Mouse (Mus musculus) left cerebral cortex, postnatal 4 days (tissue): ENCODE measurements around the gene Aldh1l1. TPM values are rescaled to one million over a fixed set of nuclear protein-coding genes. Genes with fewer than 3 reads are reported as not detected.
A peak's percentile ranks its signal among the peaks of the same experiment; 100 is the strongest.

Experiments
- DNase-seq: peaks from one replicate; pipeline ENCODE4 v3.0.0-alpha.2; 2022
- intact Hi-C: fragments of 180-260 bp; cut with DNase I; formaldehyde crosslinking; loops from one replicate; pipeline ENCODE4 v1.15.1; 2025
- total RNA-seq, 2 experiments: library from RNA; stranded (reverse); gene quantifications; 2 replicates each; pipeline ENCODE4 v1.2.3; 2021

Aldh1l1 gene
- total RNA-seq, 2 experiments from 2014 or later, result 56.1 to 57.5 TPM

DNA sequence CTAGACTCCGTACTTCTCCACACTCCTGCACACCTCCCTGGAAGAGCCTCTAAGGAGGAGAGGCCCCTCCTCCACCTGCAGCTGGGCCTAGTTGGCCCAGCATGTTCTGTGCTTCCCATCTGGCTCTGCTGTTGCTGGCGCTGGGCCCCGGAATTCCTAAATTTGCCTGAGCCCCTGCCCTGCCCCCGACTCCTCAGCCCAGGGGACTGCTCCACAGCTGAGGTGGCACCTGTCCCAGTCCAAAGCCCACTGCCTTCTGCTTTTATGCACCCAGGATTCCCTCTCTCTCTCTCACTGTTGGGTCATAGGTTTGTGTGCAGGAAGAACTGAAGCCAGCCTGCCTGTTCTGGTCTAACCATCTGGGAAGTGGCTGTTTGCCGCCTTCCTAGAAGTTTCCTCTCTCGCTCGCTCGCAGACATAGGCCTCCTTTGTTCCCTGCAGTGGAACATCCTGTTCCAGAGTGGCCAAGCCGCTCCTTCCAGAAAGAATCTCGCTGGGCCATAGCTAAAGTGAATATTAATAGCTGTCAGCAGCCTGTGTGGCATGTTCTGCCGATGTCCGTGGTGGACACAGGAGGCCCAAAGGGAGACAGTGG is 15.2 kb upstream of the Aldh1l1 start:
- DNase-seq, result peak; percentile 83
- intact Hi-C loops, result no loop called here

DNA sequence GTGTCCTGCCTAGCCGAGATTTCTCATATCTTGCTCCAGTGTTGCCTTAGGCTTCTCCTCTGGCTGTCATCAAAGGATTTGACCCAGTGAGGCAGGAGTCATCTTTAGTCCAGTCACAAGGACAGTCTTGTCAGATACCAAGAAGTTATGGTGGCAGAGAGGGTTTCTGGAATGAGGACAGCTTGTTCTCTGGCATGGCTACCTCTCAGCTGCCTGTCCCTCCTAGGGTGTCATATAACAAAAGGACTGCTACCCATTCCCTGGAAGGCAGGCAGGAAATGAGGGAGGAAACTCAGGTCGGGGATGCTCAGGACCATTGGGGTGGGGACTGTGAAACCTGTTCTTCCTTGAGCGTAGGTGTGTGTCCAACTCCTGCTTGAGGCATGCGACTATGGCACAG is 14.1 kb upstream of the Aldh1l1 start:
- no peak for DNase-seq
- intact Hi-C loops, result no loop called here

GRCm38 (mm10) chr6:90472697-90473096 is 13.5 kb upstream of the Aldh1l1 start:
- intact Hi-C loops, result no loop called here
- DNase-seq, result no peak

DNA sequence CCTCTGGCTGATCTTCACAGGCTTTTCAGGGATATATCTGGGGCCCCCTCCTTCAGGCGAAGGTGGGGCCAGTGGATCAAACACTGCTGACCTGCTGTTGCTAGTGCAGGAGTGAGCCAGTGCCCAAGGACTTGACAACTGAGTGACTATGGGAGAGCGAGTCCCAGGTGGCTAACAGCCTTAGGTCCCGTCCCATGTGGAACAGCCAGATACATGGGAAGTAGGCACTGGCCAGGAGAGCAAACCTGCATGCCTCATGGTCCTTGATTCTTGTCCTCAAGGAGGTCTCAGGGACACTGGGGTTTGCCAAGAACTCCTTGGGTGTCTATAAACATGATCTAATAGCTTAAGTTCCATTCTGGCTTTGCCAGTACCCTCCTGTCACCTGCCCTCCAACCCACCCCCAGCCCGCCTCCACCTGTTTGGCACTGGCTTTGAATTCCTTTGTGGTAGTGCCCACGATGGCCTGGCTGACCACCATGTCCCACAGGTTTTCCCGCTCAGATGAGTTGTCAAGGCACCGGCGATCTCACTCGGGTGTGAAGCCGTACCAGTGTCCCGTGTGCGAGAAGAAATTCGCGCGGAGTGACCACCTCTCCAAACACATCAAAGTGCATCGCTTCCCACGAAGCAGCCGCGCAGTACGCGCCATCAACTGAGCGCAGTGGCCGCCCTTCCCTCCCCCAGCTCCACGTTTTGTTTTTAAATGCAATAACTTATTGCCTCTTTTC is 12.4 kb upstream of the Aldh1l1 start:
- intact Hi-C loops, result no loop called here
- no peak for DNase-seq

GRCm38 (mm10) chr6:90474361-90474750 is 11.9 kb upstream of the Aldh1l1 start:
- intact Hi-C loops, result no loop called here
- DNase-seq, result no peak

GRCm38 (mm10) chr6:90475176-90475853 is 10.9 kb upstream of the Aldh1l1 start:
- DNase-seq, result no peak
- intact Hi-C loops, result no loop called here

- DNase-seq, result no peak
- intact Hi-C loops, result no loop called here
These were observed 10.4 kb upstream of the Aldh1l1 start for GRCm38 (mm10) chr6:90475854-90476212.

DNA sequence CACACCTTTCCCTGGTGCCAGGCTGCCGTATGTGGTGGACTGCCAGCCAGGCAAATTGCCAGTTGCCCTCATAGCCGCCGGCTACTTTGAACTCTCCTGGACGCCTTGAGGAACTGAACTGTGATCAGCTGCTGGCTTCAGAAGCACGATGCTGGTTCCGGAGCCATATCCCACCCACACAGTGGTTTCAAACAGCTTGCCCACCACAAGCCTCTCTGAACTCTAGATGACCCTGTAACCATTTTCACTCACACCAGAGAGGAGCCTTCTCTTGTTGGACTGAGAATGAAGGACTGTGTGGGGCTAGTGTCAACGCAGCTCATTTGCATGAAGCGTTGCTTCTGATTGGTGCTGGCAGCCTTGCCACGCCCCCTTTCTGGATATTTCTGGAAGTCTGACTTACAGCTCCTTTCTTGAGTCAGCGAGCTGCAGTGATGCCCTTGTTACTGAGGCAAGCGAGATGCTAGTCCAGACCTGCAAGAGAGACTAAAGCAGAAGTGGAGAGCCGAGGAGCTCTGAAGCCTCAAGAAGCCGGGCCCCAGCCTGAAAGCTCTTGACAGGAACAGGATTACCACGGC is 9.2 kb upstream of the Aldh1l1 start:
- intact Hi-C loops, result no loop called here
- peak; percentile 74 for DNase-seq

DNA sequence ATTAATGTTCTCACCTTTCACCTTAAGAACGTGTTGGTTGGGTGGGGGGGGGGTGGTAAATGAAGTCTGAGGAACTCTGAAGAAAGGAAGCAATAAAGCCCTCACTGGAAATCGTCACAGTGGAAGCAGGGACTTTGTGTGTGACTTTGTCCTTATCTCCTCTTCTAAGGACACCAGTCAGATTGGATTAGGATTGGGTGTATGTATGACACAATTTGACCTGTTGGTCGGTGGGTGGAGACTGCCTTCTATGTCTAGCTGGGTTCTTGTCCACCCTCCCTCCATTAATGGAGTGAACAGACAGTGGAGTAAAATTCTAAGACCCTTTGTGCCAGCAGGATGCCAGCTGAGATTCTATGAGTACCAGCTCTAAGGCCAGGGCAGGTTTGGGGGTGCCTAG is 2.0 kb upstream of the Aldh1l1 start:
- intact Hi-C loops, result no loop called here
- DNase-seq, result no peak

GRCm38 (mm10) chr6:90484876-90485275 is 1.4 kb upstream of the Aldh1l1 start:
- no peak for DNase-seq
- intact Hi-C loops, result no loop called here

DNA sequence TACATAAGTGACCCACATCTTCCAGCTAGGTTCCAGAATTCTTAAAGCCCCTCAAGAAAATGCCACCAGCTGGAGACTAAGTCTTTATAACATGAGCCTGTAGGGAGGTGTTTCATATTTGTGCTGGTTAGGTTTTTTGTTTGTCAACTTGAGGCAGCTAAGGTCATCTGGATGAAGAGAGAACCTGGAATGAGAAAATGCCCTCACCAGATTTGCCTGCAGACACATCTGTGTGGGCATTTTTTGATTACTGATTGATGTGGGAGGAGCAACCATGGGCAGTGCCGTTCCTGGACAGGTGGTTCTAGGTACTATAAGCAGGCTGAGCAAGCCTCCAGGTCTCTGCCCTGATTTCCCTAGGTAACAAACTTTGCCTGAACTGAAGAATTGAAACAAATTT is 1.3 kb downstream of the Aldh1l1 start:
- DNase-seq, result no peak
- intact Hi-C loops, result no loop called here

GRCm38 (mm10) chr6:90489532-90489931 is 3.3 kb downstream of the Aldh1l1 start:
- DNase-seq, result no peak
- intact Hi-C loops, result no loop called here

DNA sequence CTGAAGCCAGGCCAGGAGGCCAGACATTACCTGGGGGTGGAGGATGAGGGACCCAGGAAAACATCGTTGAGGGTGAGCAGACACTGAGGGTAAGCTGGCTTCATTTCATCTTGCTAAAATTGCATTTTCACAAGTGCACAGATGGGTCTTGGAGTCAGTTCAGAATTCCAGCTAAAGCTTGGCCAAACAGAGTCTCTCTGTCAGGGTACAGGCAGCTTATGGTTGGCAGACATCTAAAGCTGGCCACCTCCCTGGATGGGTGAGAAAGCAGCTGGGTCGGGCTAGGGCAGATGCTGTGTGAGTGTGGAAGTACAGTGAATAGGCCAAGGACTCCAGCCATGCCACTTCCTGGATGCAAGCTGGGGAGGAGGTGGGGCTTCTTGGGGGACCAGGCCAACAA is 4.7 kb downstream of the Aldh1l1 start:
- intact Hi-C loops, result no loop called here

DNA sequence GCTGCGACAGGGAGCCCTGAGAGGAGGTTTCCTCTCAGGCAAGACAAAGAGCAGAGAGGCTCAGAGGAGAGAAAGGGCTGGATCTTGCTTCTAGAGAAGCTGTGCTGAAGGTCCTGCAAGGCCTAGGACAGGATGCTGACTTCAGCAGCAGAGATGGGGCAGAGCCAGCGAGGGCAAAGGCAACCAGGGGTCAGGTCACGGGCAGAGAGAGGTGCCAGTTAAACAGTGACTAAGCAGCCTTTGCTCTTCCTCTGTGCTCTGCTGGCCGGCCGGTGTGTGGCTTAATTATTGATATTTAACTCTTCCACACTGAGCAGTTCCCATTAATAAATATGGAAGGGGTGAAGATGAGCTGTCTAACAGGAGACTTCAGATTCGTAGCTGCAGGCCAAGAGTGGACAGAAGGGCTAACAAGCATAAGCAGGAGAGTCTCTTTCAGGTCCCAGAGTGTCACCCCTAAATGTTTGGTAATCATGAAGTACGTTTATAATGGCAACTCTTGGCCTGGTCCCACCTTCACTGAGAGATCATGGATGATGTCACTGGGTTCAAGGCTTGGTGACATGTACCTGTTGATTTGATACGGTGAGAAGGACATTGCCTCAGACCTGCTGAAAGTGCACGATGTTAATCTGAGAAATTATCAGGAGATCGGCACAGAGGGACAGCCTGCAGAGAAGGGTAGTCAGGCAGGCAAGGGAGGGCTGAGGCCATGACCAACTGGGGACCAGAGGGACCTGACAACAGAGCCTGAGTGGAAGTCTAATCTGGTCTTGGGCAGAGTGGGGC is 5.9 kb downstream of the Aldh1l1 start:
- no peak for DNase-seq
- intact Hi-C loops, result no loop called here

More for the DNA sequence above, 4.7 kb downstream of the Aldh1l1 start:
- peak; percentile 80 for DNase-seq

- DNase-seq, result no peak
- intact Hi-C loops, result no loop called here
These were observed 7.9 kb downstream of the Aldh1l1 start for GRCm38 (mm10) chr6:90494155-90494554.

DNA sequence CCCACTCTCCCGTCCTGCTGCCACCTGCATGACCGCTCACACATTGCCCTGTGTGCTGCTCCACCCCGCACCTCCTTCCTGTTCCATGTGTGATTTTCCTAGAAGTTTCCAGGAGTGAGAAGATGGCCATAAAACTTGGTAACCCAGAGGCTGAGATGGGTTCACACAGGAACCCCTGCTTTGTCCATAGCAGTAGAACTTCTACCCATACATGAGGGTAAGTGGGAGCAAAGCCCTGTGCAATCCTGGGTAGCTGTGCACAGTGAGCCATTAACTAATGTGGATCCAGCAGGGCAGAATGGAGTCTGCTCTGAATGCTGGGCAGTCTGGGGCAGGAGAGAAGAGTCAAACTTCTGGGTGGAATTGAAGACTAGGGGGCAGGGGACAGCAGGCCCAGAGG is 8.3 kb downstream of the Aldh1l1 start:
- DNase-seq, result no peak
- intact Hi-C loops, result no loop called here

- peak; percentile 57 for DNase-seq
- intact Hi-C loops, result no loop called here
These were observed 9.2 kb downstream of the Aldh1l1 start for GRCm38 (mm10) chr6:90495282-90495912.

DNA sequence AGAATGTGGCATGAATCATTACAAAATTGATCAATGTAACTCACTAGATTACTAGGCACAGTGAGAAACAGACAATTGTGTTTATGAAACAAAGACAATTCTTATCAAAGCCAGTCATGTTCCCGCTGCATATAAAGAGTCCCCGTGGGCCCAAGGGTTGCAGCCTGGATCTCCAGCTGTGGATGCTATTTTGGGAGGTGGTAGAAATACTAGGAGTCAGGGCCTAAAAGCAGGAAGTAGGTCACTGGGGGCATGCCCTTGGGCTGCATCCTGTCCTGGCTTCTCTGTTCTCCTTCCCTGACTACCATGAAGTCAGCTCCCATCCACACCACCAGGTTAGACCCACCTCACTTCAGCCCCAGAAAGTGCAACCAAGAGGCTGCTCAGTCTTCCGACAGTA is 10.0 kb downstream of the Aldh1l1 start:
- intact Hi-C loops, result no loop called here

DNA sequence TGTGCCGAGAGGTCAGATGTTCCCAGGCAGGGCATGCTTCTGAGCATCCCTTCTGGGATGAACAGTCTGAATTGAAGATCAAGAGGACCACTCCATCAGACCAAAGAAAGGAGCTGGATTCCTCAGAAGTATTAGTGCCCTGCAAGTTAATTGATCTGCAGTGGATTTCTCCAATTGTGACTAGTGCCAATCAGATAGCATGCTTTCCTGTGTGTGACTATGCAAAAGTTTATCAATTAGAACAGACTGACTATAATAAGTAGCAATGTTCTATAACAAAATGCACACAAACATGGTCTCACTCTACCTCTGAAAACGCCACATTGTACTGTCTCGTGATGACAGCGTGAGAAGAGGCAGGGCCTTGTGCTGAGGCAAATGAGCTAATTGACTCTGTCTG is 13.3 kb downstream of the Aldh1l1 start:
- intact Hi-C loops, result no loop called here
- DNase-seq, result no peak

More for the DNA sequence above, 10.0 kb downstream of the Aldh1l1 start:
- no peak for DNase-seq

- intact Hi-C loops, result no loop called here
These were observed 15.2 kb downstream of the Aldh1l1 start for GRCm38 (mm10) chr6:90501222-90501940.

More at GRCm38 (mm10) chr6:90501222-90501940, 15.2 kb downstream of the Aldh1l1 start:
- no peak for DNase-seq
